Mouse (Mus musculus) gastrocnemius, adult 2 months (tissue): Measurements from ENCODE around the gene Vpreb1. TPM values are rescaled to one million over a fixed set of nuclear protein-coding genes. Genes with fewer than 3 reads are reported as not detected.
"Not testable (repeated sequence)": the region's sequence is repeated elsewhere in the genome, so short reads cannot be mapped to it uniquely, and the experiment has no call there.

Experiments used
- DNase-seq: peaks from one replicate; pipeline ENCODE4 v3.0.0; 2022
- H3K27ac ChIP-seq: fragments of 200-600 bp; 2 replicates; pipeline ENCODE4 v1.8.1; 2022; ENCODE audit warnings: mild to moderate bottlenecking
- H3K4me3 ChIP-seq: fragments of 200-600 bp; 2 replicates; pipeline ENCODE4 v1.8.1; 2022; ENCODE audit warnings: mild to moderate bottlenecking, moderate library complexity
- CTCF ChIP-seq: fragments of 200-600 bp; IDR thresholded peaks from 2 replicates; pipeline ENCODE4 v1.8.1; 2022; ENCODE audit warnings: antibody characterized with exemption, mild to moderate bottlenecking, moderate library complexity
- intact Hi-C: fragments of 180-260 bp; cut with DNase I; formaldehyde crosslinking; loops from one replicate; pipeline ENCODE4 v1.15.1; 2025
- total RNA-seq, 2 experiments: library from RNA; stranded (reverse); gene quantifications; 2 replicates each; pipeline ENCODE4 v1.2.3; 2021

Vpreb1 gene
- total RNA-seq, 2 experiments from 2014 or later: 0.42 TPM; not detected in 1

GRCm38 (mm10) chr16:16888341-16888740, 17.7 kb upstream of the Vpreb1 start:
- TF ChIP-seq CTCF: no peak
- Histone ChIP-seq H3K4me3 (no peak overlapping the region), H3K27ac (no peak overlapping the region)
- intact Hi-C loops: no loop called here
- no peak for DNase-seq

GRCm38 (mm10) chr16:16879025-16879424, 8.4 kb upstream of the Vpreb1 start:
- intact Hi-C loops: no loop called here
- no peak for DNase-seq
- H3K27ac ChIP-seq: no peak overlapping the region
- no peak for TF ChIP-seq CTCF
- H3K4me3 ChIP-seq: no peak overlapping the region

- intact Hi-C loops: no loop called here
- peak overlapping the region; percentile 92 for H3K4me3 ChIP-seq
- no peak for DNase-seq
- no peak for TF ChIP-seq CTCF
- peak overlapping the region; percentile 95 for H3K27ac ChIP-seq
Measured at GRCm38 (mm10) chr16:16870241-16870616, 414 bp downstream of the Vpreb1 start.

GRCm38 (mm10) chr16:16865696-16866561, 4.7 kb downstream of the Vpreb1 start:
- no peak overlapping the region for H3K4me3 ChIP-seq
- no peak for DNase-seq
- no peak for TF ChIP-seq CTCF
- peak overlapping the region; percentile 56 for H3K27ac ChIP-seq
- intact Hi-C loops: no loop called here

- no peak for DNase-seq
- no peak for TF ChIP-seq CTCF
- Histone ChIP-seq H3K4me3 (no peak overlapping the region), H3K27ac (peak overlapping the region; percentile 12; the same call in 1 of the 2 replicates)
- intact Hi-C loops: no loop called here
Measured at GRCm38 (mm10) chr16:16865217-16865616, 5.4 kb downstream of the Vpreb1 start.

- no peak for TF ChIP-seq CTCF
- no peak for DNase-seq
- Histone ChIP-seq H3K27ac (no peak within 1 kb of the TSS), H3K4me3 (no peak within 1 kb of the TSS)
- intact Hi-C loops: no loop called here
Measured at GRCm38 (mm10) chr16:16863978-16864377, 6.7 kb downstream of the Vpreb1 start, which contains the start of gene Igll1. Gene Igll1, minus strand, starts transcription at chr16:16863985.

GRCm38 (mm10) chr16:16862288-16862687, 8.4 kb downstream of the Vpreb1 start:
- H3K4me3 ChIP-seq: no peak overlapping the region
- no peak for DNase-seq
- H3K27ac ChIP-seq: no peak overlapping the region
- intact Hi-C loops: no loop called here
- TF ChIP-seq CTCF: no peak

GRCm38 (mm10) chr16:16856731-16857476, 13.7 kb downstream of the Vpreb1 start:
- Histone ChIP-seq H3K4me3 (no peak overlapping the region), H3K27ac (no peak overlapping the region)
- TF ChIP-seq CTCF: no peak
- DNase-seq: no peak
- intact Hi-C loops: loop anchor here (5.0 kb wide), 1 partner anchor 55 kb away; no protein-coding TSS in a partner anchor

GRCm38 (mm10) chr16:16856054-16856453, 14.6 kb downstream of the Vpreb1 start:
- intact Hi-C loops: loop anchor here (5.0 kb wide), 1 partner anchor 56 kb away; no protein-coding TSS in a partner anchor
- H3K27ac ChIP-seq, DNase-seq, H3K4me3 ChIP-seq: not testable (repeated sequence)

- intact Hi-C loops: loop anchor here (5.0 kb wide), 1 partner anchor 57 kb away; no protein-coding TSS in a partner anchor
- TF ChIP-seq CTCF: no peak
- Histone ChIP-seq H3K4me3 (no peak overlapping the region), H3K27ac (no peak overlapping the region; the same call in 1 of the 2 replicates)
- no peak for DNase-seq
Measured at GRCm38 (mm10) chr16:16855541-16855940, 15.1 kb downstream of the Vpreb1 start.

GRCm38 (mm10) chr16:16854836-16855235, 15.8 kb downstream of the Vpreb1 start:
- intact Hi-C loops: loop anchor here (5.0 kb wide), 1 partner anchor 57 kb away; no protein-coding TSS in a partner anchor
- Histone ChIP-seq H3K27ac (no peak overlapping the region; the same call in 1 of the 2 replicates), H3K4me3 (no peak overlapping the region)
- peak; percentile 80 for TF ChIP-seq CTCF
- peak; percentile 51 for DNase-seq

GRCm38 (mm10) chr16:16852411-16852810, 18.2 kb downstream of the Vpreb1 start:
- no peak overlapping the region for H3K27ac ChIP-seq
- no peak for DNase-seq
- H3K4me3 ChIP-seq: no peak overlapping the region
- intact Hi-C loops: no loop called here
- no peak for TF ChIP-seq CTCF

- TF ChIP-seq CTCF: no peak
- intact Hi-C loops: no loop called here
- H3K4me3 ChIP-seq: no peak overlapping the region
- DNase-seq: no peak
- no peak overlapping the region for H3K27ac ChIP-seq
Measured at GRCm38 (mm10) chr16:16849196-16849595, 21.4 kb downstream of the Vpreb1 start.
